9 mouse cellular contexts compared by ENCODE assay signal in genomic region chr11:102698018-102698476, GRCm38 (mm10). TPM values are rescaled to one million over a fixed set of nuclear protein-coding genes. Genes with fewer than 3 reads are reported as not detected.
DNase-seq lines count a peak whose midpoint lies in the region; ATAC-seq and TF ChIP-seq lines count a peak whose summit lies in the region.
"Had no signal": no experiment of that assay in that cellular context is flagged by ENCODE, and none has a peak within 500 bp of the region (broad histone marks: within the 10 kb centered on the region; RNA-seq: fewer than 3 reads in every experiment).

No protein-coding gene starts in this region.

- no peak for DNase-seq in heart, adult 18-20 months
- DNase-seq in G1E (ENCODE audit: low spot score), result no peak
- no peak for DNase-seq in hindbrain, embryonic 10.5 days (ENCODE audit: low spot score)
- DNase-seq in frontal cortex, postnatal 10 days (ENCODE audit: low spot score in 2 of 2), result no peak
- DNase-seq in kidney, postnatal 14 days, result no peak
- no peak for DNase-seq in left cerebral cortex, adult 8-10 months (ENCODE audit: low spot score in 2 of 2)

- peak overlapping the region; percentile 88 for H3K4me3 ChIP-seq in heart, embryonic 12.5 days
- peak overlapping the region; percentile 79 for H3K4me3 ChIP-seq in G1E (ENCODE audit: low read depth, low read length)
- peak overlapping the region; percentile 81 for H3K4me3 ChIP-seq in hindbrain, embryonic 10.5 days
- peak overlapping the region; percentile 96 for H3K4me3 ChIP-seq in megakaryocyte, embryonic 14.5 days (replicated peaks)

- peak overlapping the region; percentile 91 for H3K9ac ChIP-seq in heart, embryonic 12.5 days

- WGBS in heart, embryonic 12.5 days, result 21% methylated on average over 9 of the region's 9 CpGs
- 27% methylated on average over 9 of the region's 9 CpGs for WGBS in hindbrain, embryonic 10.5 days

- no peak for TF ChIP-seq CTCF in G1E (IDR thresholded peaks at IDR 0.05; ENCODE audit: low read depth, low read length)

- H3K27me3 ChIP-seq in heart, embryonic 12.5 days (replicated peaks), result no peaks in the 10 kb centered on the region
- H3K27me3 ChIP-seq in G1E (ENCODE audit: insufficient read depth, low read length), result no peaks in the 10 kb centered on the region
- no peaks in the 10 kb centered on the region for H3K27me3 ChIP-seq in hindbrain, embryonic 10.5 days (ENCODE audit: insufficient read depth, poor library complexity, severe bottlenecking)
- peaks cover 4% of the 10 kb centered on the region for H3K27me3 ChIP-seq in megakaryocyte, embryonic 14.5 days (replicated peaks)

- ATAC-seq in heart, embryonic 12.5 days (ENCODE audit: insufficient number of reproducible peaks, low FRiP score), result no peak
- ATAC-seq in G1E (ENCODE audit: extremely low read depth, insufficient number of reproducible peaks, low FRiP score, poor library complexity, severe bottlenecking), result no peak

- peaks cover 12% of the 10 kb centered on the region for H3K36me3 ChIP-seq in heart, embryonic 12.5 days
- peaks cover 24% of the 10 kb centered on the region for H3K36me3 ChIP-seq in G1E (replicated peaks)
- peaks cover 17% of the 10 kb centered on the region for H3K36me3 ChIP-seq in hindbrain, embryonic 10.5 days
- peaks cover 9% of the 10 kb centered on the region for H3K36me3 ChIP-seq in megakaryocyte, embryonic 14.5 days (replicated peaks; ENCODE audit: low read length)

- no peak overlapping the region for H3K27ac ChIP-seq in heart, embryonic 12.5 days (ENCODE audit: poor library complexity, severe bottlenecking)
- H3K27ac ChIP-seq in hindbrain, embryonic 10.5 days, result peak overlapping the region; percentile 90

- no peaks in the 10 kb centered on the region for H3K9me3 ChIP-seq in heart, embryonic 12.5 days (replicated peaks)
- H3K9me3 ChIP-seq in G1E (replicated peaks), result no peaks in the 10 kb centered on the region
- H3K9me3 ChIP-seq in hindbrain, embryonic 10.5 days, result no peaks in the 10 kb centered on the region
- peaks cover 6% of the 10 kb centered on the region; the same call in 1 of the 2 replicates for H3K9me3 ChIP-seq in megakaryocyte, embryonic 14.5 days

- H3K4me1 ChIP-seq in heart, embryonic 12.5 days (replicated peaks), result peaks cover 18% of the 10 kb centered on the region
- peaks cover 22% of the 10 kb centered on the region for H3K4me1 ChIP-seq in G1E (ENCODE audit: insufficient read depth, low read depth, low read length)
- H3K4me1 ChIP-seq in hindbrain, embryonic 10.5 days (replicated peaks), result peaks cover 23% of the 10 kb centered on the region
- peaks cover 45% of the 10 kb centered on the region for H3K4me1 ChIP-seq in megakaryocyte, embryonic 14.5 days

- peak overlapping the region; percentile 89 for H3K4me2 ChIP-seq in heart, embryonic 12.5 days

RNA-seq across cellular contexts. Expression of gene Ccdc43, which starts 0.5 kb away (rescaled TPM):
- polyA plus RNA-seq in heart, embryonic 12.5 days (2016; fragmentation: Nextera tagmentation; extraction: Ambion mirVana), result 46.4 and 46.5 TPM in 2 replicates
- total RNA-seq in heart, adult 18-20 months (2021), result 10 to 100 TPM; 20.4 to 29.6 TPM
- total RNA-seq in G1E (2014; fragmentation: Nextera tagmentation) (27.3 and 32.0 TPM in 2 replicates), G1E (2017) (38.7 and 43.6 TPM in 2 replicates)
- 8.4 and 10.5 TPM in 2 replicates for polyA plus RNA-seq in G1E (2012)
- 40.7 and 53.2 TPM in 2 replicates for polyA plus RNA-seq in hindbrain, embryonic 10.5 days (2016; fragmentation: Nextera tagmentation; extraction: Ambion mirVana)
- 3.3 TPM in 1 of 2 replicates, not detected in the other for polyA plus RNA-seq in megakaryocyte, embryonic 14.5 days (2012; ENCODE audit: insufficient read depth, low replicate concordance)
- 10 to 100 TPM; 23.9 to 37.7 (median 26.3) TPM for total RNA-seq in left cerebral cortex, adult 8-10 months (2022)

RNA-seq across cellular contexts. Expression of gene Meioc, which starts 34.5 kb away (rescaled TPM):
- 1.6 and 2.0 TPM in 2 replicates for polyA plus RNA-seq in heart, embryonic 12.5 days (2016; fragmentation: Nextera tagmentation; extraction: Ambion mirVana)
- total RNA-seq in heart, adult 18-20 months (2021), result not detected
- not detected in 2 replicates for total RNA-seq in G1E (2014; fragmentation: Nextera tagmentation)
- total RNA-seq in G1E (2017), result 0.05 TPM in 1 of 2 replicates, not detected in the other
- not detected in 2 replicates for polyA plus RNA-seq in G1E (2012)
- polyA plus RNA-seq in hindbrain, embryonic 10.5 days (2016; fragmentation: Nextera tagmentation; extraction: Ambion mirVana), result 0.17 and 0.57 TPM in 2 replicates
- polyA plus RNA-seq in megakaryocyte, embryonic 14.5 days (2012; ENCODE audit: insufficient read depth, low replicate concordance), result not detected in 2 replicates
- total RNA-seq in left cerebral cortex, adult 8-10 months (2022), result not detected
- total RNA-seq: layer of hippocampus, adult 8-10 months had no signal
